Mouse (Mus musculus): ENCODE measurements around the gene Psmd14. TPM values are rescaled to one million over a fixed set of nuclear protein-coding genes. Genes with fewer than 3 reads are reported as not detected.

Gene Psmd14
- polyA plus RNA-seq, 1 experiment: 101 TPM

DNA sequence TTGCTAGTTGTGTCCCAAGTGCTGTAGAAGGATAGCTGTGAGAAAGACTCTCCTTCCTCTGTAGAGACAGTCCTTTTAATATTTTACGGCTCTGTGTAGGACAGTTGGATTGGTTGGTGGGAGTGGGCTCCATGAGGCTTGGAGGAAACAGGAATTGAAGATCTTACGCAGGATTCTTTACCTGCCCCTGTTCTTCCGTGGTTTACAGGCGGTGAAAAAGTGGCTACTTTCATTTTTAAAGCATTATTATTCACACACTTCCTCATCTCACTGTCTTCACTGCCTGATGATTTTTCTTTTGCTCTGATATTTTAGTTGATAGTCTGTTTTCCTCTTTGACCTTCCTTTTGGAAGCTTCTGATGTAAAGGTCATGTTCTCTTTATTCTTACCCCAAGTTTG is 108.7 kb downstream of the Psmd14 start:
- TF ChIP-seq USF1 (IDR thresholded peaks at IDR 0.05; ENCODE audit: low read depth) (no peak), POLR2A (IDR thresholded peaks at IDR 0.05; ENCODE audit: insufficient read length, low read depth) (no peak), CEBPB (IDR thresholded peaks at IDR 0.05; ENCODE audit: insufficient read depth, poor library complexity, severe bottlenecking) (no peak), POLR2AphosphoS2 (IDR thresholded peaks at IDR 0.05; ENCODE audit: insufficient read length, low read depth) (no peak), MYOG (IDR thresholded peaks at IDR 0.05; ENCODE audit: control insufficient read depth in 1 of 3, insufficient read depth in 1 of 3, insufficient read length in 2 of 3, low read depth in 2 of 3) (no peak), MYOD1 (IDR thresholded peaks at IDR 0.05; ENCODE audit: control insufficient read depth in 1 of 3, insufficient read length in 2 of 3, low read depth in 2 of 3) (no peak), MAX (IDR thresholded peaks at IDR 0.05; ENCODE audit: low read depth) (no peak), TCF3 (IDR thresholded peaks at IDR 0.05; ENCODE audit: insufficient read length, low read depth) (no peak), E2F4 (IDR thresholded peaks at IDR 0.05; ENCODE audit: insufficient read depth) (no peak)
- H3K36me3 ChIP-seq (ENCODE audit: control insufficient read depth, insufficient read depth): no peaks in the 10 kb centered on the region
- no peak overlapping the region for H3ac ChIP-seq (ENCODE audit: control insufficient read depth, insufficient read length)
- peak overlapping the region; percentile 32 for H3K4me2 ChIP-seq (ENCODE audit: low read depth)
- no peaks in the 10 kb centered on the region for H3K27me3 ChIP-seq (ENCODE audit: control insufficient read depth, insufficient read depth, insufficient read length)
- no peaks in the 10 kb centered on the region for H3K79me2 ChIP-seq (ENCODE audit: control insufficient read depth, insufficient read depth)
- H3K4me3 ChIP-seq: no peak overlapping the region

DNA sequence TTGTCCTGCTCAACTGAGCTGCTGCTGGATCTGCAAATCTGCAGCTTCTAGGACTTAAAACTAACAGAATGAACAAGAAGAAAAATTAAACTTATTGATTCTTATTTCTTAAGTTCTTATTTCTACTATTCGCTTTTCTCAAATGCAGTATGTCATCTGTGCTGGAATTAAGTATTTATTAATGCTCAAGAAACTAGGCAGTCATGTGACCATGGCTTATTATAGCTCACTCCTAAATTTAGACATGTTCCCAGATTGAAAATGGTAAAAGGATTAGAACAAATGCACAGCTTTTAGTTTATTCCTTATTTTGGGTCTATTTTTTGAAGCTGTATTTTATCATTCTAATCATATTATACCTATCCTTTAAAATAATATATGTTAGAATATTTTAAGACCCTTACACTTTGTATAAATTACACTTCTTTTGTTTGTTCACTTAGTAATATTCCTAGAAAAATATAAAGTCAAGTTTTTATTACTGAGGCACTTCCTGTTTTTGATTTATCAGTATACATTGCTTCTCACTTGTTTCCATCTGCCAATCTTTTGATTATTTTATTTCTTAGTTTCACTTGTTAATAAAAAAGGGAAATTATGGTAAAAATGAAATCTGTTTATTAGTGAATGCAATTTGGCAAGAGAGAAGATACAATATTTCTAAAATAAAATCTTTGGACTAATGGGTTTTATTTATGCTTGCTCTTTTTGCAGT is 112.1 kb downstream of the Psmd14 start:
- Histone ChIP-seq H3ac (ENCODE audit: control insufficient read depth, insufficient read length) (no peak overlapping the region), H3K36me3 (ENCODE audit: control insufficient read depth, insufficient read depth) (no peaks in the 10 kb centered on the region), H3K4me2 (ENCODE audit: low read depth) (no peak overlapping the region), H3K4me3 (no peak overlapping the region), H3K27me3 (ENCODE audit: control insufficient read depth, insufficient read depth, insufficient read length) (no peaks in the 10 kb centered on the region), H3K79me2 (ENCODE audit: control insufficient read depth, insufficient read depth) (no peaks in the 10 kb centered on the region)
- no peak for TF ChIP-seq MAX (IDR thresholded peaks at IDR 0.05; ENCODE audit: low read depth)
- TF ChIP-seq POLR2AphosphoS2 (IDR thresholded peaks at IDR 0.05; ENCODE audit: insufficient read length, low read depth): no peak
- peak; percentile 57 for TF ChIP-seq USF1 (IDR thresholded peaks at IDR 0.05; ENCODE audit: low read depth)
- TF ChIP-seq SRF (IDR thresholded peaks at IDR 0.05; ENCODE audit: control insufficient read depth, insufficient read length, low read depth): no peak
- TF ChIP-seq MYOD1 (IDR thresholded peaks at IDR 0.05; ENCODE audit: control insufficient read depth in 1 of 3, insufficient read length in 2 of 3, low read depth in 2 of 3): no peak
- no peak for TF ChIP-seq POLR2A (IDR thresholded peaks at IDR 0.05; ENCODE audit: insufficient read length, low read depth)
- no peak for TF ChIP-seq TCF12 (IDR thresholded peaks at IDR 0.05; ENCODE audit: insufficient read depth, poor library complexity, severe bottlenecking)
- TF ChIP-seq MYOG (IDR thresholded peaks at IDR 0.05; ENCODE audit: control insufficient read depth in 1 of 3, insufficient read depth in 1 of 3, insufficient read length in 2 of 3, low read depth in 2 of 3): no peak
- no peak for TF ChIP-seq CEBPB (IDR thresholded peaks at IDR 0.05; ENCODE audit: insufficient read depth, poor library complexity, severe bottlenecking)

DNA sequence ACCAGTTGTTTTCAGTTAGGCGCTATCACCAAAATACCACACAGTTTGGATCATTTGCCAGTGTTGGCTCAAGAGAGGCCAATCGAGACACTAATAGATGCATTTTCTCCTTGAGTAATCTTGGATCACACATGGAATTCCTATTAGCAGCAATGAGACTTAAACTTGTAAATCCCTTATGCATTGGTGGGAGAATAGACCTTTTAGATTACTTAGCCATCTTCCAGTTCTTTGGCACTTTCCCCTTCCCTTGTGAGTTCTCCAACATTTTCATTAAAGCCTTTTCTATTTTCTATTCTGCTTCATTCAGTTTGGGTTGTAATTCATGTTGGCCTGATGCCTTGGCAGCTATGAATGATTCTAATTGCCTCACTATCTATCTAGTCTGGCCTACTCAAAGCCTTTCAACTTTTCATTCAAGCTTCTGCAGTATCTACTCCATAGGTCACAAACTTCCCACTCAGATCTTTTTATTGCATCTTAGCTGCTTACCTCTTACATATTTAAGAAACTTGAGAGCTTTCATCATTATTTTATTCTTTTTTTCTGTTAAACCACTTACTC is 125.8 kb downstream of the Psmd14 start:
- Histone ChIP-seq H3K4me2 (ENCODE audit: low read depth) (no peak overlapping the region), H3K79me2 (ENCODE audit: control insufficient read depth, insufficient read depth) (no peaks in the 10 kb centered on the region), H3ac (ENCODE audit: control insufficient read depth, insufficient read length) (no peak overlapping the region), H3K36me3 (ENCODE audit: control insufficient read depth, insufficient read depth) (no peaks in the 10 kb centered on the region), H3K27me3 (ENCODE audit: control insufficient read depth, insufficient read depth, insufficient read length) (no peaks in the 10 kb centered on the region), H3K4me3 (no peak overlapping the region)
- TF ChIP-seq TCF12 (IDR thresholded peaks at IDR 0.05; ENCODE audit: insufficient read depth, poor library complexity, severe bottlenecking) (no peak), MYOD1 (IDR thresholded peaks at IDR 0.05; ENCODE audit: control insufficient read depth in 1 of 3, insufficient read length in 2 of 3, low read depth in 2 of 3) (no peak), MAX (IDR thresholded peaks at IDR 0.05; ENCODE audit: low read depth) (no peak), CEBPB (IDR thresholded peaks at IDR 0.05; ENCODE audit: insufficient read depth, poor library complexity, severe bottlenecking) (no peak), TCF3 (IDR thresholded peaks at IDR 0.05; ENCODE audit: insufficient read length, low read depth) (no peak)

Other genes starting within 250 kb of the Psmd14 start
- 13.2 TPM for gene Tank, start 133.1 kb upstream of the Psmd14 start, polyA plus RNA-seq (2012; fragmentation: generic; extraction: Trizol)
- 0.01 TPM for gene Tbr1, start 91.2 kb downstream of the Psmd14 start, polyA plus RNA-seq (2012; fragmentation: generic; extraction: Trizol)

Measured in myocyte (in vitro differentiated cells).